In the genomic region with DNA sequence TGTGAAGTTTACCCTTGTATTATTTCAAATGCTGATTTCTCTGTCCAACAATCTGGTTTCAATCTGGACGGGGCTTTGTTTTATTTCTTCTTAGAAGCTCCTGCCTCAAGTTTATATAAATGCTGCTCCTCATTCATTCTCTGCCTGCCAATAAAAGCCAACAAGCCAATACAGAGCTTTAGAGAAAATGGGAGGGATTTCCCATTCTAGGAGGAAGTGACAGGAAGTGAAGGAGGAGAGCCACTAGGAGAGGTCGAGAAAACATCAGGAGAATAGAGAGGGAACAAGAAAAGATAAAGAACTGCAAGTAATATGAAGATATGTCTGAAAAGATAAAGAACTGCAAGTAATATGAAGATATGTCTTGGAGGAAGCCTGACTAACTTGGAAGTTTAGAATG, we compare ENCODE assay signal across 28 mouse cellular contexts.
A peak's percentile ranks its signal among the peaks of the same experiment; 100 is the strongest.
DNase-seq lines count a peak whose midpoint lies in the region; ATAC-seq and TF ChIP-seq lines count a peak whose summit lies in the region.
"Had no signal": no experiment of that assay in that cellular context is flagged by ENCODE, and none has a peak within 500 bp of the region (broad histone marks: within the 10 kb centered on the region; RNA-seq: fewer than 3 reads in every experiment).

No protein-coding gene starts in this region.

- peaks cover 4% of the 10 kb centered on the region for H3K4me1 ChIP-seq in heart, adult 2 months (ENCODE audit: control insufficient read depth, insufficient read depth, low read length)
- H3K4me1 ChIP-seq in limb, embryonic 14.5 days (ENCODE audit: control insufficient read depth, insufficient read depth, low read length): no peaks in the 10 kb centered on the region
- no peaks in the 10 kb centered on the region for H3K4me1 ChIP-seq in limb, embryonic 10.5 days
- H3K4me1 ChIP-seq: embryonic facial prominence, embryonic 13.5 days; embryonic facial prominence, embryonic 15.5 days had no signal

- peaks cover 3% of the 10 kb centered on the region; the same call in 1 of the 2 replicates for H3K36me3 ChIP-seq in heart, adult 2 months (ENCODE audit: control insufficient read depth, insufficient read depth, low read length)
- H3K36me3 ChIP-seq in limb, embryonic 14.5 days (ENCODE audit: control insufficient read depth, insufficient read depth, low read length): peaks cover 31% of the 10 kb centered on the region
- H3K36me3 ChIP-seq in limb, embryonic 10.5 days: peaks cover 53% of the 10 kb centered on the region

- no peaks in the 10 kb centered on the region for H3K27me3 ChIP-seq in heart, adult 2 months (ENCODE audit: control insufficient read depth, insufficient read depth, low read length)
- H3K27me3 ChIP-seq in limb, embryonic 14.5 days (ENCODE audit: control insufficient read depth, insufficient read depth, low read length): no peaks in the 10 kb centered on the region
- no peaks in the 10 kb centered on the region for H3K27me3 ChIP-seq in limb, embryonic 10.5 days (ENCODE audit: low read depth, poor library complexity, severe bottlenecking)
- H3K27me3 ChIP-seq: CH12.LX; embryonic facial prominence, embryonic 13.5 days; embryonic facial prominence, embryonic 15.5 days; forebrain, embryonic 12.5 days; Patski had no signal

- intact Hi-C loops in heart, adult 2 months (cut with DNase I): no loop called here

- TF ChIP-seq CTCF in heart, adult 2 months (IDR thresholded peaks at IDR 0.05): no peak

- no peak overlapping the region for H3K9ac ChIP-seq in heart, adult 2 months (ENCODE audit: low read depth, low read length)
- H3K9ac ChIP-seq in limb, embryonic 14.5 days (ENCODE audit: low read depth, low read length, severe bottlenecking): no peak overlapping the region
- H3K9ac ChIP-seq: embryonic facial prominence, embryonic 13.5 days; embryonic facial prominence, embryonic 15.5 days; forebrain, embryonic 12.5 days had no signal

- no peak overlapping the region for H3K27ac ChIP-seq in heart, adult 2 months
- no peak overlapping the region for H3K27ac ChIP-seq in limb, embryonic 14.5 days (replicated peaks; ENCODE audit: low read depth, low read length)
- no peak overlapping the region for H3K27ac ChIP-seq in limb, embryonic 10.5 days
- H3K27ac ChIP-seq: embryonic facial prominence, embryonic 13.5 days; embryonic facial prominence, embryonic 15.5 days; forebrain, embryonic 10.5 days; forebrain, embryonic 12.5 days had no signal

- H3K79me2 ChIP-seq in heart, adult 2 months (replicated peaks; ENCODE audit: control insufficient read depth, insufficient read depth, low read length): no peaks in the 10 kb centered on the region

- DNase-seq in heart, adult 11 months: peak; percentile 36
- DNase-seq in heart, adult 2 months: no peak
- peak; percentile 11 for DNase-seq in limb, embryonic 14.5 days (ENCODE audit: low spot score)
- DNase-seq in limb, embryonic 10.5 days (ENCODE audit: low spot score): no peak
- no peak for DNase-seq in frontal cortex, adult 2 months (ENCODE audit: extremely low spot score in 1 of 2, low spot score in 1 of 2)
- DNase-seq: adrenal gland, adult 2 months; adrenal gland, postnatal 10 days; adrenal gland, postnatal 25 days; B cell, adult 2 months; cerebellum, adult 11 months; cerebellum, adult 18-20 months; cerebellum, adult 8-10 months; cerebellum, adult 9-11 months; cerebellum, postnatal 14 days; cerebellum, postnatal 36 days; embryo, embryonic 11 days had no signal

- H3K9me3 ChIP-seq in limb, embryonic 14.5 days (ENCODE audit: control insufficient read depth, low read length): no peaks in the 10 kb centered on the region
- H3K9me3 ChIP-seq in limb, embryonic 10.5 days (replicated peaks): no peaks in the 10 kb centered on the region
- H3K9me3 ChIP-seq: embryonic facial prominence, embryonic 13.5 days; embryonic facial prominence, embryonic 15.5 days; forebrain, embryonic 10.5 days; forebrain, embryonic 12.5 days; G1E had no signal

- no peak overlapping the region for H3K4me3 ChIP-seq in heart, adult 2 months
- H3K4me3 ChIP-seq in limb, embryonic 14.5 days (replicated peaks; ENCODE audit: low read length): no peak overlapping the region
- H3K4me3 ChIP-seq in limb, embryonic 10.5 days: no peak overlapping the region
- H3K4me3 ChIP-seq: embryonic facial prominence, embryonic 13.5 days; embryonic facial prominence, embryonic 15.5 days; erythroblast, embryonic 14.5 days; forebrain, embryonic 10.5 days; forebrain, embryonic 12.5 days had no signal

- no peak for TF ChIP-seq POLR2A in heart, adult 2 months (IDR thresholded peaks at IDR 0.05; ENCODE audit: insufficient read depth, low read depth, low read length)
- no peak for TF ChIP-seq POLR2A in limb, embryonic 14.5 days (IDR thresholded peaks at IDR 0.05; ENCODE audit: borderline replicate concordance, extremely low read depth, insufficient read depth, insufficient read length)

- ATAC-seq in limb, embryonic 14.5 days (ENCODE audit: low FRiP score, low read depth): no peak
- ATAC-seq: activated CD4-positive, CD25-positive, alpha-beta regulatory T cell, adult 4 months; CD4-positive, CD25-positive, alpha-beta regulatory T cell, adult 4 months; forebrain, embryonic 14.5 days; forebrain, embryonic 16.5 days; Patski had no signal

- no peak for TF ChIP-seq EP300 in heart, adult 2 months (IDR thresholded peaks at IDR 0.05; ENCODE audit: insufficient read depth, low read depth, low read length)

- no peak overlapping the region for H3K4me2 ChIP-seq in limb, embryonic 14.5 days (replicated peaks; ENCODE audit: low read depth, low read length, severe bottlenecking)
- H3K4me2 ChIP-seq: embryonic facial prominence, embryonic 13.5 days; embryonic facial prominence, embryonic 15.5 days; forebrain, embryonic 12.5 days had no signal

- WGBS in heart, adult 2 months: 50% methylated on average over 2 of the region's 2 CpGs
- WGBS in limb, embryonic 14.5 days: 64% methylated on average over 2 of the region's 2 CpGs
- WGBS in limb, embryonic 10.5 days: 81% methylated on average over 2 of the region's 2 CpGs

Comparison
In these comparisons a context has a peak if more than half of its experiments do, and no peak if none do; other contexts are left out.
1. DNase-seq: peak in heart, adult 11 months (single experiment) and limb, embryonic 14.5 days (single experiment); none in heart, adult 2 months (0 of 2), limb, embryonic 10.5 days (single experiment) and frontal cortex, adult 2 months (0 of 2).